ENCODE assay signal across 19 mouse cellular contexts in genomic region chr2:57820923-57821322, GRCm38 (mm10).
DNase-seq lines count a peak whose midpoint lies in the region; ATAC-seq lines count a peak whose summit lies in the region.
"Had no signal": no experiment of that assay in that cellular context is flagged by ENCODE, and none has a peak within 500 bp of the region (broad histone marks: within the 10 kb centered on the region; RNA-seq: fewer than 3 reads in every experiment).

No protein-coding gene starts in this region.

- H3K4me3 ChIP-seq in forebrain, embryonic 14.5 days (ENCODE audit: low read depth, low read length) = no peak overlapping the region
- no peak overlapping the region for H3K4me3 ChIP-seq in forebrain, embryonic 11.5 days (ENCODE audit: low read depth, low read length)
- no peak overlapping the region for H3K4me3 ChIP-seq in neural tube, embryonic 11.5 days (ENCODE audit: low read depth, low read length)
- H3K4me3 ChIP-seq in neural tube, embryonic 15.5 days (replicated peaks) = no peak overlapping the region
- no peak overlapping the region for H3K4me3 ChIP-seq in neural tube, embryonic 14.5 days (ENCODE audit: low read depth, low read length)
- H3K4me3 ChIP-seq: embryonic facial prominence, embryonic 13.5 days; heart, embryonic 12.5 days; hindbrain, embryonic 10.5 days had no signal

- no peak overlapping the region for H3K4me2 ChIP-seq in forebrain, embryonic 14.5 days (ENCODE audit: low read length)
- no peak overlapping the region for H3K4me2 ChIP-seq in forebrain, embryonic 11.5 days (ENCODE audit: low read depth, low read length, severe bottlenecking)
- H3K4me2 ChIP-seq in neural tube, embryonic 11.5 days (ENCODE audit: low read depth) = no peak overlapping the region
- H3K4me2 ChIP-seq in neural tube, embryonic 15.5 days = no peak overlapping the region
- H3K4me2 ChIP-seq in neural tube, embryonic 14.5 days (ENCODE audit: low read depth, low read length) = no peak overlapping the region
- H3K4me2 ChIP-seq: embryonic facial prominence, embryonic 13.5 days; heart, embryonic 12.5 days; hindbrain, embryonic 14.5 days had no signal

- no peak overlapping the region for H3K27ac ChIP-seq in forebrain, embryonic 14.5 days (ENCODE audit: low read depth, low read length)
- no peak overlapping the region for H3K27ac ChIP-seq in forebrain, embryonic 11.5 days (ENCODE audit: low read depth, low read length)
- H3K27ac ChIP-seq in neural tube, embryonic 11.5 days (ENCODE audit: low read depth, low read length) = no peak overlapping the region
- H3K27ac ChIP-seq in neural tube, embryonic 15.5 days (replicated peaks) = no peak overlapping the region
- no peak overlapping the region for H3K27ac ChIP-seq in neural tube, embryonic 14.5 days (ENCODE audit: low read depth, low read length)
- H3K27ac ChIP-seq: embryonic facial prominence, embryonic 13.5 days; hindbrain, embryonic 10.5 days; hindbrain, embryonic 14.5 days had no signal

- ATAC-seq in forebrain, embryonic 14.5 days = peak; percentile 89
- no peak for ATAC-seq in forebrain, embryonic 11.5 days (replicated peaks; ENCODE audit: low FRiP score)
- ATAC-seq in neural tube, embryonic 11.5 days (ENCODE audit: insufficient read depth, low FRiP score, low TSS enrichment) = peak; percentile 35; the same call in 1 of the 2 replicates
- no peak; the same call in 1 of the 2 replicates for ATAC-seq in neural tube, embryonic 15.5 days (ENCODE audit: low FRiP score)
- peak; percentile 58 for ATAC-seq in neural tube, embryonic 14.5 days (ENCODE audit: low read depth)
- ATAC-seq: activated CD4-positive, CD25-positive, alpha-beta regulatory T cell, adult 4 months; intestine, embryonic 16.5 days; Patski had no signal

- H3K4me1 ChIP-seq in forebrain, embryonic 14.5 days (ENCODE audit: control insufficient read depth, insufficient read depth, low read length) = peaks cover 3% of the 10 kb centered on the region; the same call in 1 of the 2 replicates
- no peaks in the 10 kb centered on the region; the same call in 1 of the 2 replicates for H3K4me1 ChIP-seq in forebrain, embryonic 11.5 days (replicated peaks; ENCODE audit: control insufficient read depth, insufficient read depth, low read length)
- H3K4me1 ChIP-seq in neural tube, embryonic 11.5 days (ENCODE audit: control insufficient read depth, insufficient read depth, low read length) = no peaks in the 10 kb centered on the region
- H3K4me1 ChIP-seq in neural tube, embryonic 15.5 days = no peaks in the 10 kb centered on the region
- H3K4me1 ChIP-seq in neural tube, embryonic 14.5 days (ENCODE audit: control insufficient read depth, insufficient read depth, low read length) = no peaks in the 10 kb centered on the region
- H3K4me1 ChIP-seq: embryonic facial prominence, embryonic 13.5 days; heart, embryonic 12.5 days; hindbrain, embryonic 10.5 days had no signal

- peak; percentile 83 for DNase-seq in forebrain, embryonic 14.5 days (ENCODE audit: low spot score)
- no peak for DNase-seq in forebrain, embryonic 11.5 days (ENCODE audit: low spot score)
- no peak for DNase-seq in neural tube, embryonic 11.5 days (ENCODE audit: low spot score)
- DNase-seq in forelimb bud, embryonic 11.5 days (ENCODE audit: low read depth, low spot score) = peak; percentile 49
- no peak for DNase-seq in urinary bladder, postnatal 10 days (ENCODE audit: low spot score)
- no peak for DNase-seq in embryo, embryonic 11 days
- DNase-seq: adrenal gland, postnatal 14 days; cerebellum, adult 8-10 months; cerebellum, postnatal 14 days; gastrocnemius, postnatal 14 days had no signal

- no peaks in the 10 kb centered on the region for H3K27me3 ChIP-seq in forebrain, embryonic 14.5 days (replicated peaks; ENCODE audit: control insufficient read depth, insufficient read depth, low read length)
- no peaks in the 10 kb centered on the region for H3K27me3 ChIP-seq in forebrain, embryonic 11.5 days (ENCODE audit: control insufficient read depth, insufficient read depth, low read length)
- no peaks in the 10 kb centered on the region for H3K27me3 ChIP-seq in neural tube, embryonic 11.5 days (ENCODE audit: control insufficient read depth, insufficient read depth, low read length)
- H3K27me3 ChIP-seq in neural tube, embryonic 15.5 days (replicated peaks) = no peaks in the 10 kb centered on the region
- no peaks in the 10 kb centered on the region for H3K27me3 ChIP-seq in neural tube, embryonic 14.5 days (ENCODE audit: control insufficient read depth, insufficient read depth, low read length)
- H3K27me3 ChIP-seq: embryonic facial prominence, embryonic 13.5 days; heart, embryonic 12.5 days had no signal

- H3K36me3 ChIP-seq in forebrain, embryonic 14.5 days (ENCODE audit: control insufficient read depth, insufficient read depth, low read length) = no peaks in the 10 kb centered on the region
- no peaks in the 10 kb centered on the region for H3K36me3 ChIP-seq in forebrain, embryonic 11.5 days (ENCODE audit: control insufficient read depth, insufficient read depth, low read length)
- H3K36me3 ChIP-seq in neural tube, embryonic 11.5 days (ENCODE audit: control insufficient read depth, insufficient read depth, low read length) = no peaks in the 10 kb centered on the region
- no peaks in the 10 kb centered on the region for H3K36me3 ChIP-seq in neural tube, embryonic 15.5 days
- no peaks in the 10 kb centered on the region for H3K36me3 ChIP-seq in neural tube, embryonic 14.5 days (ENCODE audit: control insufficient read depth, insufficient read depth, low read length)
- H3K36me3 ChIP-seq: embryonic facial prominence, embryonic 13.5 days; heart, embryonic 12.5 days; hindbrain, embryonic 10.5 days had no signal

- 13% methylated on average over 1 of the region's 1 CpGs for WGBS in forebrain, embryonic 14.5 days
- 85% methylated on average over 1 of the region's 1 CpGs for WGBS in forebrain, embryonic 11.5 days
- WGBS in neural tube, embryonic 11.5 days = 63% methylated on average over 1 of the region's 1 CpGs
- WGBS in neural tube, embryonic 15.5 days = 18% methylated on average over 1 of the region's 1 CpGs
- 33% methylated on average over 1 of the region's 1 CpGs for WGBS in neural tube, embryonic 14.5 days

- H3K9ac ChIP-seq in forebrain, embryonic 14.5 days (ENCODE audit: low read length) = no peak overlapping the region
- H3K9ac ChIP-seq in forebrain, embryonic 11.5 days (ENCODE audit: low read length) = no peak overlapping the region
- H3K9ac ChIP-seq in neural tube, embryonic 11.5 days (ENCODE audit: low read length) = no peak overlapping the region
- no peak overlapping the region for H3K9ac ChIP-seq in neural tube, embryonic 15.5 days (replicated peaks)
- no peak overlapping the region for H3K9ac ChIP-seq in neural tube, embryonic 14.5 days (replicated peaks; ENCODE audit: low read depth, low read length)
- H3K9ac ChIP-seq: embryonic facial prominence, embryonic 13.5 days; heart, embryonic 12.5 days; hindbrain, embryonic 14.5 days had no signal

- no peaks in the 10 kb centered on the region for H3K9me3 ChIP-seq in forebrain, embryonic 14.5 days (replicated peaks; ENCODE audit: control insufficient read depth, low read length)
- no peaks in the 10 kb centered on the region for H3K9me3 ChIP-seq in forebrain, embryonic 11.5 days (ENCODE audit: control insufficient read depth, low read length)
- no peaks in the 10 kb centered on the region for H3K9me3 ChIP-seq in neural tube, embryonic 11.5 days (ENCODE audit: control insufficient read depth, low read length)
- no peaks in the 10 kb centered on the region for H3K9me3 ChIP-seq in neural tube, embryonic 15.5 days (replicated peaks)
- no peaks in the 10 kb centered on the region for H3K9me3 ChIP-seq in neural tube, embryonic 14.5 days (ENCODE audit: control insufficient read depth, low read length)
- H3K9me3 ChIP-seq: embryonic facial prominence, embryonic 13.5 days; heart, embryonic 12.5 days; hindbrain, embryonic 10.5 days had no signal

Comparison
In these comparisons a context has a peak if more than half of its experiments do, and no peak if none do; other contexts are left out.
1. ATAC-seq: peak in forebrain, embryonic 14.5 days (single experiment), neural tube, embryonic 11.5 days (single experiment) and neural tube, embryonic 14.5 days (single experiment); none in forebrain, embryonic 11.5 days (single experiment) and neural tube, embryonic 15.5 days (single experiment).
2. DNase-seq: peak in forebrain, embryonic 14.5 days (single experiment) and forelimb bud, embryonic 11.5 days (single experiment); none in forebrain, embryonic 11.5 days (single experiment), neural tube, embryonic 11.5 days (single experiment), urinary bladder, postnatal 10 days (single experiment) and embryo, embryonic 11 days (single experiment).